Mouse (Mus musculus) lung, postnatal 25 days (tissue): ENCODE measurements around the gene Wnt7a.

Experiments used
- DNase-seq: peaks from one replicate; pipeline ENCODE4 v3.0.0; 2022; ENCODE audit warnings: low spot score

Wnt7a gene

GRCm38 (mm10) chr6:91410961-91411368 is at the start of gene Wnt7a:
Wnt7a (minus strand) TSS chr6:91411363.
- no peak for DNase-seq

GRCm38 (mm10) chr6:91459471-91459870 is 48.3 kb upstream of the Wnt7a start:
- DNase-seq, result no peak

GRCm38 (mm10) chr6:91454546-91454945 is 43.4 kb upstream of the Wnt7a start:
- no peak for DNase-seq

DNA sequence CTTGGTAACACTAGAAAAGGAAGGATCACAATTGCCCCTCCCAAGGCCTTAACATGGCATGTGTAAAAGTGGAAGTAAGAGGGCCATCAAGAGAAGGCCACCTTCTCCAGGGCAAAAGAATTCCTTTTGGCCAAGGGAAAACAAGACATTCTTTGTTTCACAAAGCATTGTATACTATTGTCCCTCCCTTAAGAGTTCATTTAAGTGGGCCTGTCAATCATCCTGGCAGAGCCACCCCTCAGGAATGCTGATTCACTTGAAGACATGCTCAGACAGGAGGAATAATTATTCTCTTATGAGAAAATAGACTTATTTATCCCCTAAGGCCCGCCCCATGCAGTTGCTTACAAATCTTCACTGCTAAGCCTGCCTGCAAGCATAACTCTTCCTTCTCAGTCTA is 40.9 kb upstream of the Wnt7a start:
- DNase-seq, result no peak

DNA sequence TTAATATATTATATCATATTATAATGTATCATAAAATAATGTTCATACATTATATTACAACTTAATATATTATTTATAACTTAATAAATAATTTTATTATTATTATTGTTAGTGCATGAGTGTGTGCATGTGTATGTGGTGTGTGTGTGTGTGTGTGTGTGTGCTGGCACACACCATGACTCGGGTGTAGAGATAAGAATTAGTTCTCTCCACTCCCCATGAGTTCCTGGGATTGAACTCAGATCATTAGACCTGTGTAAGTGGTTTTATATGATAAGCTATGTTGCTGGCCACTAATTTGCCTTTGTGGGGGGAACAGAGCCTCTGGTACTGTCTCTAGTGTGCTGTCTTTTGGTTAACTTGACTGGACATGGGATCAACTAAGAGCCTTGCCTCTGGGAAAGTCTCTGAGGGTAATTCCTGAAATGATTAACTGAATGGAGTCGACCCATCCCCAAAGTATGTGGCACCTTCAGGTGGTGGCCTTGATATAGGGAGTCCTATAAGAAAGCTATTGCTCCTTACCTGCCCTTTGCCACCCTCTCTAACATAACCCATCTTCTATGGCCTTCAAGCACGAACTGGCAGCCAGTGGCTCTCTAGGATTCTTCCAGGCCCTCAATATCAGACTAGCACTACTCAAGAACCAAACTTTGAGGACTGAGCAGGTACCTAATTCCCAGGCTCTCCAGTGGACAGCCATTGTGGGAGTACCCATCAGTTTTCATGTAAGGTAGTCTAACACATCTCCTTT is 38.5 kb upstream of the Wnt7a start:
- no peak for DNase-seq

DNA sequence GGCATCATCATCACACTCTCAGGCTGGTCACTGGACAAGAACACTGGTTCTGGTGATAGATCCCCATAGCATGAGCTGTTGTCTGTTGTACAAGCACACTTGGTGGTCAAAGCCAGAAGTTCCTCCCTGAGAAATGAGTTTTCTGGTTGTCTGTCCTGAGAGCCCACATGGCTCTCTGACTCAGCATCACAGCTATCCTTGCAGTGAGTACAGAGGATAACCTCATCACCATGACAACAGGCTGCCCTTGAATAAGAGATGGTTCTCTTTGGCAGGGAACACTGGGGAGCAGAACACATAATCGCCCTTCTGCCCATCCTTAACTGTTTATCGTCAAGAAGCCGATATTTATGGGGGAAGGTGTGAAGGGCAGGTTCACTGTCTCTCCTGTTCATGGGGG is 34.2 kb upstream of the Wnt7a start:
- DNase-seq, result no peak

DNA sequence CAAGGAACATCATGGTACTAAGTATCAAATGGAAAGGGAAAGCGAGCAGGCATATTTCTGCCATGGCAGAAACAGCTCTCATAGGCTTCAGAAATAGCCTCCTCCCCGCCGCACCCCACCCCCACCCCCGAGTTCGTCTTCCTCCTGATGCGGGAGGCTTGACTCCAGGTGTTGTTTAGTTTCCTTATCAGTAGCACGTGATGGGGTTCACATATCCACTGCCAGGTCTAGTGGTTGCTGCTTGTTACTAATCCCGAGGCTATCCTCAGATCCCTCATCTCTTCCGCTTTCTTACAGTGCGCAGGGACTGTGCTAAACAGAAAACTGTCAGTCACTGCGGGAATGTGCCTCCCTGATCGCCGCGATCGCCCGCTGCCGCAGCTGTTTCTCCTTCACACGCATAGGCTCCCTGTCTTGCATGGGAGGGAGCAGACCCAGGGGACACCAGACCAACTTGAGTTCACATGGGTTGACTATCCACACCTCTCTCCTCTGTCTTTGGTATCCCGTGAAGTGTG is 30.0 kb upstream of the Wnt7a start:
- no peak for DNase-seq

DNA sequence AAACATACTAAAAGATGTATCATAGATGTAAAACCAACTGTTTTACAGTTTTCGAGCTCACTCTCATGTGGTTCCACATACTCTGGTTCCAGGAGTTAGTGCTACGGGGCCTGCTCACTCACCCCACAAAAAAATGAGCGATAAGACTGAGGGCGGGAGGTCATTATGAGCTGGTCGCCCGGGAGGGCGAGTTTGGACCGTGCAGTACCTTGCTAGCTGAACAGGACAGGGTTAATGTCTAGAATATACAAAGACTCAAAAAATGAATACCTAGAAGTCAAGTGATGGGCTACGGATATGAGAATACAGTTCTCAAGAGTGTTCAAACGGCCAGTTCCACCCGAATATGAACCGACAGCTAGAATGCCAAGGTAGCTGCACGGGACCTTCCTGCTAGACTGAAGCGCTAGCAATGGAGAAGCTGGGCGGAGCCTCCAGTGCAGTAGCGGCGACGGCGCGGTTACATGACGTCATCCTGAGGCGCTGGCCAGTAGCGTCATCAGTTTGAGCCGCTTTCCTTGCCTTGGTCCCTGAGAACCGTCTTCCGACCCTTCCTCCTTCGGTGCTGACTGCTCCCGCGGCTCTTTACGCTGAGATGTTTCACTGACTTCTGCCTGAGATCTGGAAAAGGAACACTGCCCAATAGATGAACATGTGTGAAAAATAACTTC is 29.4 kb upstream of the Wnt7a start:
- DNase-seq, result peak; percentile 95

- no peak for DNase-seq
Measured at GRCm38 (mm10) chr6:91424151-91424550, 13.0 kb upstream of the Wnt7a start.

DNA sequence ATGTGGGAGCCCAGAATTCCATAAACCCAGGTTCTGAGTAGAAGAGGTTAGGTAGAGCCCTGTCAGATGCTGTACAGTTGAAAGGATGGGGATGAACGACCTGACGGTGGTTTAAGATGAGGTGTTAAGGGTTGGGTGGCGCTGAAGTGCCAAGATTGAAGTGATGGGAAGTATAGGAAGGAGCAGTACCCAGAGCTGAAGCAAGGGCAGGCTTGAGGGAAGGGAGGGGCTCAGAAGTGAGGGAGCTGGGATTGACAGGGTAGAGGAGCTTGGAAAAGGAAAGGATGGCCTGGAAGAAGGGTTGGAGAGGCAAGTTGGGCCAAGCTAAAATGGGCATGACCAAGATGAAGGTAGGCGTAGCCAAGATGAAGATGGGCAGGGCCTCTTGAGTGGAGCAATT is 10.5 kb upstream of the Wnt7a start:
- DNase-seq, result no peak

- DNase-seq, result no peak
Measured at GRCm38 (mm10) chr6:91417291-91417845, 6.2 kb upstream of the Wnt7a start.

- no peak for DNase-seq
Measured at GRCm38 (mm10) chr6:91416146-91416545, 5.0 kb upstream of the Wnt7a start.

GRCm38 (mm10) chr6:91414890-91415289 is 3.7 kb upstream of the Wnt7a start:
- DNase-seq, result no peak

- peak; percentile 70 for DNase-seq
Measured at GRCm38 (mm10) chr6:91411369-91411981, 312 bp upstream of the Wnt7a start.

GRCm38 (mm10) chr6:91410168-91410780 is 889 bp downstream of the Wnt7a start:
- no peak for DNase-seq

DNA sequence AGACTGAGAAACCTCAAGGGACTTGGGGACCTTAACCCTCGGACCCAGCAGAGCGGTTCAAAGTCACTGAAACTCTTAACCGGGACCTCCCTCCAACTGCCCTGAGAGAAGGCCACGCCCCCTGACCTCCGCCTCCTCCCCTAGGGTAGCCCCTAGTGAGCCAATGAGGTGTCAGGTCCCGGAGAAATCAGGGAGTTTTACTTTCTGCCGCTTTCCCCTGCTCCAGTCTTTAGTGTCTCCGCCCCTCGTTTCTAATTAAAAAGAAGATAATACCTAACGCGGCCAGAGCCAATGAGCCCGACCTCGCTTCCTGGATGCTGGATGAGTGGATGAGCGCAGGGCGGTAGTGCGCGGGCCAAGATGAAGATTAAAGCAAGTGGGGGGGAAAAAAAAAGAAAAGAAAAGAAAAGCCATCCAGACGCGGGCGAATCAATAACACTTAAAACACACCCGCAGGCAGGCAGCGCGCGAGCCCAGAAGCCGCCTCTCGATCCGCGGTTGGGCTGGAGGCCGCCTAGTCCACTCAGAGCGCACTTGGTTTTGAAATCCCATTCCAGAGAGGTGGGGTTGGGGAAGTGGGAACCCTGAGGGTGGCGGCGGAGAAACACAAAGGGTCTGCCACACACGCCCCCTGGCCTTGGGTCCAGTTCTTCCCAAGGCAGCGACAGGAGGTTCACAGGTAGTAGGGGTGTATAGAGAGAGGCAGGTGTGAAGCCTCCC is 1.6 kb downstream of the Wnt7a start:
- no peak for DNase-seq

DNA sequence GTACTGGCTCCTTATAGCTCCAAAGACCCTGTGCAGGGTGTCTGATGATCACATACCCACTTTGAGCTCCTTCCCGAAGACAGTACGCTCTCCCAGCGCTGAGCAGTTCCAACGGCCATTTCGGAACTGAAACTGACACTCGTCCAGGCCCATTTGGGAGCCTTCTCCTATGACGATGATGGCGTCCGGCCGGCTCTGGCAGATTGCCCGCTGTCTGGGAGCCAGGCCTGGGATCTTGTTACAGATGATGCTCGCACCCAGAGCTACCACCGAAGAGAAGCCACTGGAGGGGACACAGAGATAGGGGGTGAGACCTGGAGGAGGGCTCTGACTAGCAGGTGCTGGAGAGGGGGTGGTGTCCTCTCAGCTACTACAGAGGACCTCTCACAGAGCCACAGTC is 2.5 kb downstream of the Wnt7a start:
- no peak for DNase-seq

- no peak for DNase-seq
Measured at GRCm38 (mm10) chr6:91401591-91401990, 9.6 kb downstream of the Wnt7a start.

DNA sequence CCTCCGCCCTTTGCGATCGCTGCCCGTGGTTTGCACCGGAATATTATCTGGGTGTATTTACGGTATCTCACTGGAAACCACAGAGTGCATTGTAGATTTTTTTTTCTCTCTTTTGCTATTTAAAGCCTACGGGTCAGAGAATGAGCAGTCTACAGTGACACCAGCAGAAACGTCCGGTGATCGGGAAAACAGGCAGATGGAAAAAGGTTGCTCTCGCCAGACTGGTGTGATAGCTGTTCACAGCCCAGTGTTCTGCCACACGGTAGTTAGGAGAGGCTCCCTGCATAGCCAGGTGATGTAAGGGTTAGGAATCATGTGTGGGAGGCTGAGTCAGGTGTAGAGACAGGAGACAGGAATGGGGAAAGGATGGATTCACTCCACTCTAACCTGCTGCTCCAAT is 10.6 kb downstream of the Wnt7a start:
- DNase-seq, result no peak

DNA sequence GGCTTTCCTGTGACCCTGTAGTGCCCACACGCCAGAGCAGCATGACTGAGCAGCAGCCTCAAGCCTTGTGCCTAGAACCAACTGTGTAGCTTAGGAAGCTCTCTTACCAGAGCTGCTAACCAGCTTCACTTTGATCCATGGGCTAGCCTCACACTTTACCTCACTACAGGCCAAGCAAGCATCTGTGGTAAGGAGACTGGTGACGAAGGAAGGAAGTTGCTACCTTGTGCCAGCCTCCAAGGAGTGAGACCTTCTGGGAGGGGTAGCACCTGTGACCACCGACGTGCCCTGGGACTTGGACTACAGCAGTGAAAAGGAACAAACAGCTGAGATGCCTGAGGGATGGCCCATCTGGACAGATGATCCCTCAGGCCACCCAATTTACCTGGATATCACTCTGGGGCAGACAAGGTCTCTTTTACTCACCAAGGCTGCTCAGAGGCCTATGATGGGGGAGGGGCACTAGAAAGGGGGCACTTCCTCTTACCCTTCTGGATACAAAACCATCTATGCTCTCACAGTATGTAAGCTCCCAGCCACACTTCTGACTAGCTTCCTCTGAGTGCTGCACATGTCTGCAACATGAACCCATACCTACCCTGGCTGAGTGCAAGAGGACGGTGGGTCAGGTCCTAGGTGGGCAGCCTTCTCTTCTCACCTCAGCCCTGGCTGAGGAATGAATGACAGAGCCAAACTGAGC is 18.5 kb downstream of the Wnt7a start:
- no peak for DNase-seq

- peak; percentile 85 for DNase-seq
Measured at GRCm38 (mm10) chr6:91389141-91389540, 22.0 kb downstream of the Wnt7a start.
